Mouse (Mus musculus) cerebellum, adult 11-12 months (tissue): Measurements from ENCODE around the gene Vill.

Experiments used
- DNase-seq: peaks from one replicate; pipeline ENCODE4 v3.0.0; 2022

Vill gene

GRCm38 (mm10) chr9:119052154-119052944 is at the start of gene Vill:
Gene Vill, plus strand, starts transcription at chr9:119052778.
- no peak for DNase-seq

GRCm38 (mm10) chr9:119003990-119004702 is 48.4 kb upstream of the Vill start:
- no peak for DNase-seq

- no peak for DNase-seq
These were observed 47.9 kb upstream of the Vill start for GRCm38 (mm10) chr9:119004703-119005076.

GRCm38 (mm10) chr9:119005303-119006029 is 47.1 kb upstream of the Vill start:
- DNase-seq = no peak

- DNase-seq = no peak
These were observed 45.3 kb upstream of the Vill start for GRCm38 (mm10) chr9:119007266-119007665.

- no peak for DNase-seq
These were observed 43.7 kb upstream of the Vill start for GRCm38 (mm10) chr9:119008871-119009270.

- DNase-seq = no peak
These were observed 42.3 kb upstream of the Vill start for GRCm38 (mm10) chr9:119010156-119010710.

- no peak for DNase-seq
These were observed 35.6 kb upstream of the Vill start for GRCm38 (mm10) chr9:119016785-119017507.

GRCm38 (mm10) chr9:119021731-119022130 is 30.8 kb upstream of the Vill start:
- DNase-seq = no peak

GRCm38 (mm10) chr9:119025263-119025662 is 27.3 kb upstream of the Vill start:
- no peak for DNase-seq

- no peak for DNase-seq
These were observed 26.7 kb upstream of the Vill start for GRCm38 (mm10) chr9:119025832-119026331.

GRCm38 (mm10) chr9:119027337-119027736 is 25.2 kb upstream of the Vill start:
- no peak for DNase-seq

- no peak for DNase-seq
These were observed 24.1 kb upstream of the Vill start for GRCm38 (mm10) chr9:119028226-119029195.

GRCm38 (mm10) chr9:119029568-119029967 is 23.0 kb upstream of the Vill start:
- DNase-seq = peak; percentile 10

GRCm38 (mm10) chr9:119031038-119031437 is 21.5 kb upstream of the Vill start:
- no peak for DNase-seq

- DNase-seq = no peak
These were observed 20.8 kb upstream of the Vill start for GRCm38 (mm10) chr9:119031772-119032171.

- DNase-seq = no peak
These were observed 20.0 kb upstream of the Vill start for GRCm38 (mm10) chr9:119032538-119032937.

GRCm38 (mm10) chr9:119033111-119033921 is 19.3 kb upstream of the Vill start:
- DNase-seq = no peak

GRCm38 (mm10) chr9:119034069-119034468 is 18.5 kb upstream of the Vill start:
- no peak for DNase-seq
